Mouse (Mus musculus): ENCODE measurements around the gene Cdk2ap2. TPM values are rescaled to one million over a fixed set of nuclear protein-coding genes. Genes with fewer than 3 reads are reported as not detected.

Gene Cdk2ap2
- polyA plus RNA-seq, 1 experiment, result 98.3 TPM

- Histone ChIP-seq H3K27ac (ENCODE audit: insufficient read depth, low read depth, low read length) (peak overlapping the region; percentile 87), H3K4me3 (ENCODE audit: insufficient read depth, low read length) (peak overlapping the region; percentile 22), H3K4me1 (ENCODE audit: control insufficient read depth, insufficient read depth, low read length) (peaks cover 37% of the 10 kb centered on the region)
- TF ChIP-seq POLR2A (IDR thresholded peaks at IDR 0.05; ENCODE audit: borderline replicate concordance, low read depth, low read length) (no peak), CTCF (IDR thresholded peaks at IDR 0.05; ENCODE audit: low read depth, low read length) (no peak)
Observed at GRCm38 (mm10) chr19:4113186-4113805, 16.3 kb downstream of the Cdk2ap2 start.

GRCm38 (mm10) chr19:4113806-4114230 is 16.8 kb downstream of the Cdk2ap2 start:
- Histone ChIP-seq H3K27ac (ENCODE audit: insufficient read depth, low read depth, low read length) (peak overlapping the region; percentile 87), H3K4me1 (ENCODE audit: control insufficient read depth, insufficient read depth, low read length) (peaks cover 37% of the 10 kb centered on the region), H3K4me3 (ENCODE audit: insufficient read depth, low read length) (peak overlapping the region; percentile 22)
- no peak for TF ChIP-seq CTCF (IDR thresholded peaks at IDR 0.05; ENCODE audit: low read depth, low read length)
- no peak for TF ChIP-seq POLR2A (IDR thresholded peaks at IDR 0.05; ENCODE audit: borderline replicate concordance, low read depth, low read length)

- Histone ChIP-seq H3K27ac (ENCODE audit: insufficient read depth, low read depth, low read length) (peak overlapping the region; percentile 87), H3K4me3 (ENCODE audit: insufficient read depth, low read length) (no peak overlapping the region), H3K4me1 (ENCODE audit: control insufficient read depth, insufficient read depth, low read length) (peaks cover 37% of the 10 kb centered on the region)
- TF ChIP-seq POLR2A (IDR thresholded peaks at IDR 0.05; ENCODE audit: borderline replicate concordance, low read depth, low read length) (no peak), CTCF (IDR thresholded peaks at IDR 0.05; ENCODE audit: low read depth, low read length) (no peak)
Observed at GRCm38 (mm10) chr19:4114551-4114950, 17.6 kb downstream of the Cdk2ap2 start.

GRCm38 (mm10) chr19:4115144-4115543 is 18.2 kb downstream of the Cdk2ap2 start:
- peaks cover 39% of the 10 kb centered on the region for H3K4me1 ChIP-seq (ENCODE audit: control insufficient read depth, insufficient read depth, low read length)
- no peak overlapping the region for H3K27ac ChIP-seq (ENCODE audit: insufficient read depth, low read depth, low read length)
- TF ChIP-seq POLR2A (IDR thresholded peaks at IDR 0.05; ENCODE audit: borderline replicate concordance, low read depth, low read length) (no peak), CTCF (IDR thresholded peaks at IDR 0.05; ENCODE audit: low read depth, low read length) (no peak)
- no peak overlapping the region for H3K4me3 ChIP-seq (ENCODE audit: insufficient read depth, low read length)

GRCm38 (mm10) chr19:4115816-4116215 is 18.8 kb downstream of the Cdk2ap2 start:
- peaks cover 45% of the 10 kb centered on the region for H3K4me1 ChIP-seq (ENCODE audit: control insufficient read depth, insufficient read depth, low read length)
- H3K27ac ChIP-seq (ENCODE audit: insufficient read depth, low read depth, low read length), result no peak overlapping the region

GRCm38 (mm10) chr19:4117006-4117405 is 20.0 kb downstream of the Cdk2ap2 start:
- Histone ChIP-seq H3K4me1 (ENCODE audit: control insufficient read depth, insufficient read depth, low read length) (peaks cover 40% of the 10 kb centered on the region), H3K27ac (ENCODE audit: insufficient read depth, low read depth, low read length) (no peak overlapping the region)

More at GRCm38 (mm10) chr19:4115816-4116215, 18.8 kb downstream of the Cdk2ap2 start:
- no peak overlapping the region for H3K4me3 ChIP-seq (ENCODE audit: insufficient read depth, low read length)
- no peak for TF ChIP-seq CTCF (IDR thresholded peaks at IDR 0.05; ENCODE audit: low read depth, low read length)
- no peak for TF ChIP-seq POLR2A (IDR thresholded peaks at IDR 0.05; ENCODE audit: borderline replicate concordance, low read depth, low read length)

GRCm38 (mm10) chr19:4118350-4118749 is 21.4 kb downstream of the Cdk2ap2 start:
- Histone ChIP-seq H3K4me1 (ENCODE audit: control insufficient read depth, insufficient read depth, low read length) (peaks cover 34% of the 10 kb centered on the region), H3K27ac (ENCODE audit: insufficient read depth, low read depth, low read length) (no peak overlapping the region), H3K4me3 (ENCODE audit: insufficient read depth, low read length) (no peak overlapping the region)
- TF ChIP-seq POLR2A (IDR thresholded peaks at IDR 0.05; ENCODE audit: borderline replicate concordance, low read depth, low read length) (no peak), CTCF (IDR thresholded peaks at IDR 0.05; ENCODE audit: low read depth, low read length) (no peak)

More at GRCm38 (mm10) chr19:4117006-4117405, 20.0 kb downstream of the Cdk2ap2 start:
- no peak overlapping the region for H3K4me3 ChIP-seq (ENCODE audit: insufficient read depth, low read length)
- TF ChIP-seq CTCF (IDR thresholded peaks at IDR 0.05; ENCODE audit: low read depth, low read length), result no peak
- TF ChIP-seq POLR2A (IDR thresholded peaks at IDR 0.05; ENCODE audit: borderline replicate concordance, low read depth, low read length), result no peak

- H3K27ac ChIP-seq (ENCODE audit: insufficient read depth, low read depth, low read length), result no peak overlapping the region
- H3K4me1 ChIP-seq (ENCODE audit: control insufficient read depth, insufficient read depth, low read length), result peaks cover 33% of the 10 kb centered on the region
Observed at GRCm38 (mm10) chr19:4119716-4120487, 22.9 kb downstream of the Cdk2ap2 start.

GRCm38 (mm10) chr19:4120496-4120895 is 23.5 kb downstream of the Cdk2ap2 start:
- Histone ChIP-seq H3K4me1 (ENCODE audit: control insufficient read depth, insufficient read depth, low read length) (peaks cover 36% of the 10 kb centered on the region), H3K4me3 (ENCODE audit: insufficient read depth, low read length) (peak overlapping the region; percentile 77), H3K27ac (ENCODE audit: insufficient read depth, low read depth, low read length) (no peak overlapping the region)
- no peak for TF ChIP-seq POLR2A (IDR thresholded peaks at IDR 0.05; ENCODE audit: borderline replicate concordance, low read depth, low read length)
- no peak for TF ChIP-seq CTCF (IDR thresholded peaks at IDR 0.05; ENCODE audit: low read depth, low read length)

More at GRCm38 (mm10) chr19:4119716-4120487, 22.9 kb downstream of the Cdk2ap2 start:
- TF ChIP-seq POLR2A (IDR thresholded peaks at IDR 0.05; ENCODE audit: borderline replicate concordance, low read depth, low read length) (no peak), CTCF (IDR thresholded peaks at IDR 0.05; ENCODE audit: low read depth, low read length) (no peak)
- H3K4me3 ChIP-seq (ENCODE audit: insufficient read depth, low read length), result 0 out of 2 replicates have a peak overlapping the region, but pooled peaks have one; percentile 77

All from bone marrow macrophage, adult 2 months (primary cell).